Mouse (Mus musculus) cortical plate, adult 2 months (tissue): ENCODE measurements around the gene Parvb.

ENCODE experiments used
- CTCF ChIP-seq: fragments of 200-500 bp; IDR thresholded peaks from 2 replicates; pipeline ENCODE4 v1.5.1; 2011; ENCODE audit warnings: mild to moderate bottlenecking, control low read depth, low read length; ENCODE audit not compliant: insufficient read depth; ENCODE audit errors: extremely low read depth
- POLR2A ChIP-seq: fragments of 200-500 bp; IDR thresholded peaks from 2 replicates; pipeline ENCODE4 v1.6.1; 2011; ENCODE audit warnings: mild to moderate bottlenecking, low read length, control low read depth; ENCODE audit not compliant: insufficient read depth; ENCODE audit errors: extremely low read depth

DNA sequence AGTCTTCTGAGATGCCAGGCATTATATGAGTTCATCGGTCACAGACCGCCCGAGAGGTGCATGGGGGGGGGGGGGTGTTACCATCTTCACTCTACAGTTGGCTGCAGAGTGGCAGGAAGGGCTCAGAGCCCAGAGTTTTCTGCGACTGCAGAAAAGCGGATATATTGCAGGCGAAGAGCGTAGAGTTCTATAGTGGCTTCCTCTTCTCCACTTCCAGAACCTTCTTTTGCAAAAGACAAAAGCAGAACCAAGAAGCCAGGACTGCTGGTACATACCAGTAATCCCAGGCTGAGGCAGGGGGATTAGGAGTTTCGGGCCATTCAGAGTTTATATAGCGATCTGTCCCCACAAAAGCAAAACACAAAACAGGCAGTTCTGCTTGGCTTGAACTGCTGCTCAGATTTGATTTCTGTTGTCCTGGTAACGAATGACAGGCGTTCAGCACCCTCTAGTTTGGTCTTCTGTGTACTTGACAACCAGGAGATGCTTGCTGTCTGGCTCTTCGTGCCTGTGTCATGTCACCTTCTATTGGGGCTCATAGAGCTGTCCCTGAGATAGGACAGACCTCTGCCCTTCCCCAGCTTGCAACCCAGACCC, 24.5 kb downstream of the Parvb start:
- no peak for TF ChIP-seq CTCF
- TF ChIP-seq POLR2A = no peak
